Mouse (Mus musculus): ENCODE results near the gene Surf2.

Surf2 gene

GRCm38 (mm10) chr2:26914148-26914941, 1.8 kb upstream of the Surf2 start:
- DNase-seq (ENCODE audit: low read depth, low spot score) = no peak

- DNase-seq (ENCODE audit: low read depth, low spot score) = no peak
Measured at GRCm38 (mm10) chr2:26916738-26917137, 571 bp downstream of the Surf2 start.

GRCm38 (mm10) chr2:26919684-26920083, 3.5 kb downstream of the Surf2 start:
- DNase-seq (ENCODE audit: low read depth, low spot score) = no peak

- DNase-seq (ENCODE audit: low read depth, low spot score) = no peak
Measured at GRCm38 (mm10) chr2:26920190-26920855, 4.2 kb downstream of the Surf2 start.

GRCm38 (mm10) chr2:26921784-26922183, 5.6 kb downstream of the Surf2 start:
- DNase-seq (ENCODE audit: low read depth, low spot score) = no peak

GRCm38 (mm10) chr2:26927745-26928476, 11.7 kb downstream of the Surf2 start:
- no peak for DNase-seq (ENCODE audit: low read depth, low spot score)

- DNase-seq (ENCODE audit: low read depth, low spot score) = peak; percentile 85
Measured at GRCm38 (mm10) chr2:26930390-26930789, 14.2 kb downstream of the Surf2 start.

GRCm38 (mm10) chr2:26932473-26933303, 16.5 kb downstream of the Surf2 start:
- DNase-seq (ENCODE audit: low read depth, low spot score) = peak; percentile 49

GRCm38 (mm10) chr2:26933304-26934055, 17.3 kb downstream of the Surf2 start, which contains the start of the genes Surf4 and Stkld1:
Surf4 (minus strand) TSS chr2:26933928.
Stkld1 (plus strand) TSS chr2:26934047.
- peak; percentile 98 for DNase-seq (ENCODE audit: low read depth, low spot score)

- DNase-seq (ENCODE audit: low read depth, low spot score) = peak; percentile 29
Measured at GRCm38 (mm10) chr2:26935286-26935685, 19.1 kb downstream of the Surf2 start.

GRCm38 (mm10) chr2:26936425-26936824, 20.3 kb downstream of the Surf2 start:
- peak; percentile 51 for DNase-seq (ENCODE audit: low read depth, low spot score)

- no peak for DNase-seq (ENCODE audit: low read depth, low spot score)
Measured at GRCm38 (mm10) chr2:26941539-26941938, 25.4 kb downstream of the Surf2 start.

GRCm38 (mm10) chr2:26943253-26943652, 27.1 kb downstream of the Surf2 start:
- no peak for DNase-seq (ENCODE audit: low read depth, low spot score)

- no peak for DNase-seq (ENCODE audit: low read depth, low spot score)
Measured at GRCm38 (mm10) chr2:26950411-26950810, 34.2 kb downstream of the Surf2 start.

- DNase-seq (ENCODE audit: low read depth, low spot score) = no peak
Measured at GRCm38 (mm10) chr2:26951346-26951905, 35.3 kb downstream of the Surf2 start.

- no peak for DNase-seq (ENCODE audit: low read depth, low spot score)
Measured at GRCm38 (mm10) chr2:26952193-26952592, 36.0 kb downstream of the Surf2 start.

- DNase-seq (ENCODE audit: low read depth, low spot score) = no peak
Measured at GRCm38 (mm10) chr2:26952866-26953265, 36.7 kb downstream of the Surf2 start.

GRCm38 (mm10) chr2:26954735-26955395, 38.7 kb downstream of the Surf2 start:
- DNase-seq (ENCODE audit: low read depth, low spot score) = no peak

- DNase-seq (ENCODE audit: low read depth, low spot score) = no peak
Measured at GRCm38 (mm10) chr2:26956811-26957487, 40.8 kb downstream of the Surf2 start.

Measured in CD4-positive, CD25-positive, alpha-beta regulatory T cell, adult 2 months (primary cell).